Mouse (Mus musculus) ES-E14 (cell line): ENCODE measurements at regions not wholly inside any gene's neighbourhood (a gene's known extent, or its start where the extent isn't known, plus 50 kb on each side); places are given as distances from the start of the nearest gene placed in this dataset.

Source experiments
- DNase-seq: peaks from one replicate; pipeline ENCODE4 v3.0.0-alpha.2; 2013; ENCODE audit warnings: low read depth, low spot score
- H3K27ac ChIP-seq: 2 replicates; pipeline ENCODE4 v1.5.1; 2012; ENCODE audit warnings: low read depth, mild to moderate bottlenecking, low read length, moderate library complexity, mixed read lengths; ENCODE audit not compliant: poor library complexity, insufficient read depth, severe bottlenecking
- H3K36me3 ChIP-seq: 2 replicates; pipeline ENCODE4 v1.6.1; 2012; ENCODE audit warnings: mild to moderate bottlenecking, low read length, moderate library complexity, mixed read lengths; ENCODE audit not compliant: control insufficient read depth, poor library complexity, insufficient read depth, severe bottlenecking
- H3K4me1 ChIP-seq, 2 experiments: fragments of 150-350 bp in 1 of 2; sonication (generic) in 1 of 2; 2 replicates each; pipeline ENCODE4 v1.6.1; 2012; ENCODE audit warnings: low read length in 2 of 2, mild to moderate bottlenecking in 1 of 2, mixed read lengths in 1 of 2; ENCODE audit not compliant: control insufficient read depth in 2 of 2, insufficient read depth in 2 of 2, poor library complexity in 1 of 2
- H3K4me3 ChIP-seq, 2 experiments: fragments of 150-350 bp in 1 of 2; sonication (generic) in 1 of 2; 2 replicates each; pipeline ENCODE4 v1.5.1; 2012; ENCODE audit warnings: low read length in 2 of 2, low read depth in 1 of 2, mild to moderate bottlenecking in 1 of 2, mixed read lengths in 1 of 2; ENCODE audit not compliant: insufficient read depth in 1 of 2, poor library complexity in 1 of 2, severe bottlenecking in 1 of 2
- H3K9ac ChIP-seq: 2 replicates; pipeline ENCODE4 v1.6.1; 2012; ENCODE audit warnings: low read depth, mild to moderate bottlenecking, low read length, mixed read lengths; ENCODE audit not compliant: poor library complexity, insufficient read depth, severe bottlenecking
- H3K9me3 ChIP-seq: fragments of 150-350 bp; sonication (generic); 2 replicates; pipeline ENCODE4 v1.6.1; 2012; ENCODE audit warnings: low read depth, mild to moderate bottlenecking, low read length; ENCODE audit not compliant: control insufficient read depth, insufficient read depth
- CHD2 ChIP-seq: IDR thresholded peaks from 2 replicates; pipeline ENCODE4 v1.6.1; 2014; ENCODE audit warnings: mild to moderate bottlenecking, low read depth, low read length, inconsistent platforms
- HCFC1 ChIP-seq: IDR thresholded peaks from 2 replicates; pipeline ENCODE4 v1.6.1; 2012; ENCODE audit warnings: low read length, inconsistent platforms, borderline replicate concordance; ENCODE audit not compliant: insufficient read depth
- MAFK ChIP-seq: IDR thresholded peaks from 2 replicates; pipeline ENCODE4 v1.6.1; 2014; ENCODE audit warnings: mild to moderate bottlenecking, low read depth, low read length, inconsistent platforms; ENCODE audit not compliant: insufficient read depth
- ZC3H11A ChIP-seq: IDR thresholded peaks from 2 replicates; pipeline ENCODE4 v1.6.1; 2012; ENCODE audit warnings: low read depth, mild to moderate bottlenecking, inconsistent platforms, low read length, borderline replicate concordance
- ZNF384 ChIP-seq: IDR thresholded peaks from 2 replicates; pipeline ENCODE4 v1.6.1; 2012; ENCODE audit warnings: low read depth, low read length, inconsistent platforms
- in situ Hi-C, 2 experiments: fragments of 600-800 bp; cut with MboI; formaldehyde crosslinking; loops; one replicate each; pipeline ENCODE4 v1.15.1; 2025; ENCODE audit warnings: low sequenced_read_pairs in 2 of 2, inconsistent platforms in 1 of 2; ENCODE audit not compliant: unreplicated experiment in 2 of 2

- no peaks in the 10 kb centered on the region for H3K36me3 ChIP-seq
- no peak overlapping the region for H3K9ac ChIP-seq
- H3K27ac ChIP-seq, result no peak overlapping the region
- TF ChIP-seq MAFK (no peak), CHD2 (no peak)
- in situ Hi-C loops, result no loop called here
- H3K4me1 ChIP-seq, result no peaks in the 10 kb centered on the region
- DNase-seq, result no peak
- H3K4me3 ChIP-seq, result no peak overlapping the region
- no peaks in the 10 kb centered on the region for H3K9me3 ChIP-seq
Measured at GRCm38 (mm10) chr8:35233520-35234186, 531.9 kb upstream of the Gm19410 start.

DNA sequence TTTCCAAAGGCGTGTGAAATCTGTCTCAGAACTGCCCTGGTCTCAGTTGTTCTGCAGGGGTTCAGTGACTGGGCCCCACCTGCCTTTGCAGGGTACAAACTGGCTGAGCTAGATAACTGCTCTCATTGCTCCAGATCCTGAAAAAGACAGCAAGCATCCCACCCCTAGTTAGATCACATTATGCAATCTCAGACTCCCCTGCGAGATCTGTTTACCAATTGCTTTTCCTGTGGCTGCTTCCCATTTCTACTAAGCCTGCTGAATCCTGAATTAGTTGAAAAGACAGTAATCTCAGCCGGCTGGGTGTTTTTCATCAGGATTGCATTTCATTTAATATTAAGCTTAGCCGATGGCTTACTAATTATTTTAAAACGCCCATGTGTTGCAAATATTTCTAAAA lies 531.2 kb upstream of the Gm19410 start:
- Histone ChIP-seq H3K27ac (no peak overlapping the region), H3K9me3 (no peaks in the 10 kb centered on the region), H3K9ac (no peak overlapping the region), H3K4me1 (no peaks in the 10 kb centered on the region), H3K36me3 (no peaks in the 10 kb centered on the region), H3K4me3 (no peak overlapping the region)
- in situ Hi-C loops, result no loop called here
- no peak for DNase-seq
- no peak for TF ChIP-seq MAFK
- TF ChIP-seq ZC3H11A, result no peak
- TF ChIP-seq HCFC1, result no peak
- TF ChIP-seq CHD2, result no peak
- TF ChIP-seq ZNF384, result no peak

- TF ChIP-seq HCFC1, result no peak
- TF ChIP-seq ZNF384, result no peak
- TF ChIP-seq CHD2, result no peak
- TF ChIP-seq MAFK, result no peak
- TF ChIP-seq ZC3H11A, result no peak
- in situ Hi-C loops, result no loop called here
Measured at GRCm38 (mm10) chr8:35235815-35236509, 529.6 kb upstream of the Gm19410 start.

GRCm38 (mm10) chr8:35237279-35237678 lies 528.3 kb upstream of the Gm19410 start:
- no peaks in the 10 kb centered on the region for H3K36me3 ChIP-seq
- in situ Hi-C loops, result no loop called here
- no peak overlapping the region for H3K27ac ChIP-seq
- DNase-seq, result no peak
- H3K4me3 ChIP-seq, result no peak overlapping the region
- H3K4me1 ChIP-seq, result no peaks in the 10 kb centered on the region
- no peak for TF ChIP-seq ZNF384
- no peaks in the 10 kb centered on the region for H3K9me3 ChIP-seq
- H3K9ac ChIP-seq, result no peak overlapping the region

More at GRCm38 (mm10) chr8:35235815-35236509, 529.6 kb upstream of the Gm19410 start:
- no peak overlapping the region for H3K27ac ChIP-seq
- no peaks in the 10 kb centered on the region for H3K36me3 ChIP-seq
- H3K9me3 ChIP-seq, result no peaks in the 10 kb centered on the region
- H3K4me3 ChIP-seq, result no peak overlapping the region
- no peaks in the 10 kb centered on the region for H3K4me1 ChIP-seq
- DNase-seq, result no peak
- no peak overlapping the region for H3K9ac ChIP-seq

DNA sequence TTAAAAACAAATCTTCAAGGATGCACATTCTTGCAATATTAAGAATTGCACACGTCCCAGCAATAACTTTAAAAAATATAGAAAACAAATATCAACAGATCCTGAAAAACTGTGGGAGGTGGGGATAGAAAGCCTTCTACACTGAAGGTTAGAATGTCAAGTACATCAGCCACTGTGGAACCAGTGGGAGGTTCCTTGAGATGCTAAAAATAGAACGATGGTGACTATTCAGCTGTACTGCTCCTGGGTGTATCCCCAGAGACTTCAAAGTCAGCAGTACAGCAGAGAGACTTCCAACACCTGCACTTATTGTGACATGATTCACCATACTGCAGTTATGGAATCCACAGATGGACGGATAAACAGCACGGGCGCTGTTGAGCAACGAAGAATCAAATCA lies 524.7 kb upstream of the Gm19410 start:
- Histone ChIP-seq H3K4me3 (no peak overlapping the region), H3K36me3 (no peaks in the 10 kb centered on the region), H3K4me1 (no peaks in the 10 kb centered on the region), H3K27ac (no peak overlapping the region), H3K9me3 (no peaks in the 10 kb centered on the region), H3K9ac (no peak overlapping the region)
- no peak for DNase-seq
- no peak for TF ChIP-seq MAFK
- TF ChIP-seq ZC3H11A, result no peak
- TF ChIP-seq HCFC1, result no peak
- no peak for TF ChIP-seq CHD2
- TF ChIP-seq ZNF384, result no peak
- in situ Hi-C loops, result no loop called here
